Mouse (Mus musculus) effector memory CD4-positive, alpha-beta T cell, adult 5 months (primary cell): Measurements from ENCODE around the gene Tuba4a. TPM values are rescaled to one million over a fixed set of nuclear protein-coding genes. Genes with fewer than 3 reads are reported as not detected.

Experiments
- polyA plus RNA-seq: library from polyadenylated mRNA; unstranded; fragments of 100-300 nt; shearing (Covaris generic); gene quantifications from one replicate; pipeline ENCODE4 v1.2.1, GENCODE M21; 2017

Gene Tuba4a
- 309 TPM for polyA plus RNA-seq

DNA sequence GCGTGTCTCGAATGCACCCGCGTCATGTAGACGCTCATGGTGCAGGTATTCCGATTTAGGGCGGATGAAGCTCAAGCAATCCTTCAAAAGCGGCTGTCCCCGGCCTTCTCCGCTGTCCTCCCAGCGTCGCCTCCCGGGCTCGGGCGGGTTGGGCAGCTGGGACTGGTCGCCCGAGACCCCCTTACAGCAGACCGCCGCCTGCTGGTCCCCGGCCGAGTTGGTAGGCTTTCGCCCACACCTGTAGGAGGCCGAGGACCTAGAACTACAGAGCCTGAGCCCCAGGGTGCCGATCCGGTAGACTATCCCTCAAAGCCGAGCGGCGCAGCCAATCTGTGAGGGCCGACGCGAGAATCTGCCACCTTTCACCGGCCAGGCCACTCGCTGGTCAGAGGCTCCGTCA, at the start of gene Tuba4a:
Tuba4a (minus strand) TSS at position 335 of the 400 bp plus-strand sequence.

DNA sequence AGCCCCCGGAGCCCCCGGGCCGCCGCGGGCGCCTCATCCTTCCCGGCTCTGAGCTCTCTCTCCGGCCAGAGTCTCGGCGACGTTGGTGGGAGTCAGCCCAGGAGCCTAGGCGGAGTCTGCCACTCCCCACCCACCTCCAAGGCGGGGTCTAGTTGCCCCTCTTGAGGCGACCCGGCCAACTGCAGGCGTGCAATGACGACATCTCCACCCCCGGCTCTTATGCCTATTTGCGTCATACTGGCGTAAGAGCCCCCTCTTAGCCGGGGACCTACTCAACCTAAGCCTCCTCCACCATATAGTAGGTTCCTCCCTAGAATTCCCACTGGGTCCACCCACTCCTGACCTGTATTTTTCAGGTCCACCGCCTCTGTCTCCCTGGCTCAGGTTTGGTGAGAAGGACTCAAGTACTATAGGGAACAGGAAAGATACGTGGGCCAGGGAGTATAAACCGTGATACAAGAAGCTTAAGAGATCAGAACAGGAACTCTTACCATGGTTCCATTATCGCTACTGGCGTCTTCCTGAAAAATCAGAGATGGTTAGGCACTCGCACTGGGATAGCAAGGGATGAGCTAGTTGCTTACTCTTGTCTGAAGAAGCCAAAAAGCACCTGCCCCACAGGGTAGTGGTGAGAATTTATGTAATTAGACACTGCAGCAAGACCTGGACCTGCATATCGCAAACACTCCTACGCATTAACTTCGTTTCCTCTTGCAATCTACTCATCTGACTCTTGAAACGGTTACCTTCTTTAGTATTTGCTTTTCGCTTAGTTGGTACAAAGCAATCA, 44.6 kb upstream of the Tuba4a start, which contains the start of gene Ptprn:
Ptprn (minus strand) TSS at position 412 of the 790 bp plus-strand sequence.

DNA sequence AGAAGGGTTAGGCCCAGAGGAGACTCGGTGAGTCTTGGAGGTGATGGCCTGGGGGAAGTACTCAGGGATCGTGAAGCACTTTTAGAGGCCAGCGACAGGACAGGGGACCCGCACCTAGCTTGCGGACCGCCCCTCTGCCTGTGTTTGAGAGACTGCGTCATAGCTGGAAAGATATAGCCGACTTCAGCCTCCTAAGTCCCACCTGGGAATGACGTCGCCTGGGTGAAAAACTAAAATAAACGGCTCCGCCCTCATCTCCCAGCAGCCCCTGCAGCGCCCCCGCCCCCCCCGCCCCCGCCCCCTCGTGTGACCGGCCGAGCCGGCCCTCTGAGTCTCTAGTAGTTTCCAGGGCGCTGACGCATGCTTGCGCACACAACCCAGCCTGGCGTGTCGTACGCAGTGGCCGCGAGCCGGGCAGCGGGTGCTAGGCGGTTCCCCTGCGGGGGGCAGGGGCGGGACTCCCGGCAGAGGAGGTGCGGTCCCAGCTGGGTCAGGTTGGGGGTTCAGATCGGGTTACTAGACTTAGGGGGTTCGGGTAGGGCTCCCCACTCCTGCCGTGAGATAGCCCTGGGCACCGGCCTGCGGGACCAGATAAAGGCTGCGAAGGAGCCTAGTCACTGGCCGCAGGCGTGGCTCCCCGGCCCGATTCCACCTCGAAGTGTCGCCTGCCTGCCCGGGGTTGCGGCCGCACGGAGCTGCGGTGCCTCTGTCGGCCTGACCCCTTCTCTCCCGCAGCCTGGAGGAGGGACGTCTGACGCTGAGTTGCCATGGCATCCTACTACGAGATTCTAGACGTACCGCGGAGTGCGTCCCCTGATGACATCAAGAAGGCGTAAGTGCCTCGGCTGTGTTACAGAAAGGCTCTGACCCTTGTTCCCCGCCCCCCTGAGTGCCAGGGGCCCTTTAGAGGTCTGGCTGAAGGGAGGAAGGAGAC, 16.7 kb upstream of the Tuba4a start, which contains the start of gene Dnajb2:
Dnajb2 (plus strand) TSS at position 290 of the 934 bp plus-strand sequence.

DNA sequence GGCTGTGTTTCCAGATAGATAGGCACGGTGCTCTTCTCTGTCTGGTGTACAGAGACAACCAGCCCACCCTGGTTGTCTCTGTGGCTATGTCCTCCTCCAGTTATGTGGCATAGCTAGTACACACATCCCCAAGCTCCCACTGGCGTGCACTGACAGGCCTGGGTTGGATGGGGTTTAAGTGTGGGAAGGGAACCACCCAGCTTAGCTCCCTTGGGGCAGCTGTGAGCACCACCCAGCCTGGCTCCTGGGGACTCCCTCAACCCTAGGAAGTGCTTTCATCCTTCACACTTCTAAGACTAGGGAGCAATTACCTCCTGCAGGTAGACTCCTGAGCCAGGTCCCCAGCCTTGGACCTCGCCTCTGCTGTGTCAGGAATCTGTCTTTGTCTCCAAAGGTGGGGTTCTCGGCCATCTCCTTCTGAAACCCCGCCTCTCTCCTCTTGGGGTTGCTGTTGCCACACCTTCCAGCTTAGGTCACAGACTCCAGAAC, 12.0 kb upstream of the Tuba4a start, which contains the start of gene A630095N17Rik:
A630095N17Rik (minus strand) TSS at position 439 of the 489 bp plus-strand sequence.

DNA sequence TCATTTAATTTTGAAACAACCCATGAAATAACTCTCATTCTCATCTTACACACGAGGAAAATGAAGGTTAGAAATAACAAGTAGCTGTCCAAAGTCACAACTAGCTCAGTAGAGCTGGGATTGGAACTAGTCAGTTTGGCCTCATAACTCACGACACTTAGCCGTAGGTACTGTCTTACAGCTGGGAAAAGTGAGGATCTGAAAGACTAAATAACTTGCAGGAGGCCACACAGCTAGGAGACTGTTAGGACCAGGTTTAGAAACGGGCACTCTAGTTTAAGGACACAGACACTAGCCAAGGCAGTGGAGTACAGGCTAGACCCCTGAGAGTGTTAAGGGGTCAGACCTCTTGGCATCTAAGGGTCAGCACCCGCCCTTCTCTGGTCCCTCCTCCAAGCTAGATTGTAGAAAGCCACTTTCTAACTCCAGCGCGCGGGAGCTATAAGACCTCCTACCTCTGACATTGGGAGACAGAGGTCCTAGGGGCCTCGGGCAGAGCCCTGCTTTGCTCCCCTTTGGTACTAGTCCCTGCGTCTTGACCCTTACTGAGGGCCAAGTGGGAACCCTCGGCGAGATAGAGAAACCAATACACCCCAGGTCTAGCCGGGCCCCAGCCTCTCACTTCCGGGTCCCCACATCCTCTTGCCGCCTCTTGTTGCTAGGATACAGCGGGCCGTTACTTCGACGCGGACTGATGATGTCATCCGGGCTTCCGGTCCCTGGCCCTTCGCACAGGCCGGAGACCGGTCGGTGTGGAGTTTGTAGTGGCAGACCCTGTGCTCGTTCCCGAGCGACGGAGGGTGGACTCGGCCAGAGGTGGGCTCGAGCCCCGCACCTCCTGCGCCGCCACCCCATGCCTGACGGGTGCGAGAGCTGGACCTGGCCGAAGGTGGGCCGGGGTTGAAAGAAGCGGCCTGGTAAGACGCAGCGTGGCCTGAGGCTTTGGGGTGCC, 9.3 kb downstream of the Tuba4a start, which contains the start of the genes Glb1l and Stk16:
Glb1l (minus strand) TSS at position 678 of the 952 bp plus-strand sequence.
Stk16 (plus strand) TSS at position 703 of the 952 bp plus-strand sequence.

DNA sequence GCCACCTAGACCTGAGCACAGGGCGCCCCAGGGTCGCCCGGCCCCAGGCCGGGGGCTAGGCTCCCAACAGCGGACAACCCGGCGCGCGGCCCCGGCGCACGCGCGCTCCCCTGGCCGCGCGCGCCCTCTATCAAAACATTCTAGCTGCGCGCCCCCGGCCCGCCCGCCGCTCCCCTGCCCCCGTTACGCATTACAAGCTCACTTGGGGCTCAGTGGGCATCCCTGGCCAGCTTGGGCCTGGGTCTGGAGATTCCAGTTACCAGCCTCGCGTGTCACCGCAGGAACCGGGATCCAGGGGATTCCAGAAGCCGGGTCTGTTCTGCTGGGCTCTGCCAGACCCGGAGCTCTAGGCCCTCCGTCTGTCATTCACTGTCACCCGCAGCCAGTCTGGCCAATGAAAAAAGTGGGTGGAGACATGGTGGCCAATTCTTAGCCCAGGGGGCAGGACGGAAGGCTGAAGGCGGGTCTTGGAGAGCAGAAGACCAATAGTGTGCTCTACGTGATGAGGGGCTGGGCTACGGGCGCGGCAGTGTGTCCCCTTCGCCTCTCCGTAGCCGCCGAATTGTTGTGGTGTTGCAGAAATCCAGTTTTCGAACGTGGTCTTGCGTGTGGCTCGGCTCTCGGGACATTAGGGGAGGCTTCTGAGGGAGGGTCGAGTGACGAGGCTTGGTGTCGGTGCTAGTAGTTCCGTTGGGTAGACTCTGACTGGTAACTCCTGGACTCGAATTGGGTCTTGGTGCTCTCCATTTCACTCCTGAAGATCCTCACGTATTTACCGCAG, 27.9 kb downstream of the Tuba4a start, which contains the start of the genes Ankzf1 and Atg9a:
Ankzf1 (plus strand) TSS at position 530 of the 781 bp plus-strand sequence.
Atg9a (minus strand) TSS at position 575 of the 781 bp plus-strand sequence.

DNA sequence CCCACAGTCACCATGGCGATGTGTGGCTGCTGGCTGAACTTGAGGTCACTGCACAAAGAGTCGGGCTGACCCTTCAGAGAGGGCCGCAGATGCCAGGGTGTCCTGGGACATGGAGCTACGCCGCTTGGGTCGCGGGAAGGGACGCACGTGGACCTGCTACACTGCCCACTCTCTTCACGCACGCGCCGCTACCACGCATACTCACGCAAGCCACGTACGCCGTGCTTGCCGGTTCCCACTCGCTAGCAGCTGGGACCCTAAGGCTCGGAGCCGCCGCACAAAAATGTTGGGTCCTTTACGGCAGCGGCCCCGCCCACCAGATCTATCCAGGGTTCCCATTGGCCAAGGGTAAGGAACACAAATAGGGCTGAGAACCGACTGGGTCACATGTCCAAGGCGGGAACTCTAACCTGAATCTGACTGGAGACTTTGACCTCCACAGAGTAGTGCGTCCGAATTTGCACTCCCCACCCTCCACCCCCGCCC, 39.5 kb downstream of the Tuba4a start, which contains the start of gene Abcb6:
Abcb6 (minus strand) TSS at position 288 of the 486 bp plus-strand sequence.

DNA sequence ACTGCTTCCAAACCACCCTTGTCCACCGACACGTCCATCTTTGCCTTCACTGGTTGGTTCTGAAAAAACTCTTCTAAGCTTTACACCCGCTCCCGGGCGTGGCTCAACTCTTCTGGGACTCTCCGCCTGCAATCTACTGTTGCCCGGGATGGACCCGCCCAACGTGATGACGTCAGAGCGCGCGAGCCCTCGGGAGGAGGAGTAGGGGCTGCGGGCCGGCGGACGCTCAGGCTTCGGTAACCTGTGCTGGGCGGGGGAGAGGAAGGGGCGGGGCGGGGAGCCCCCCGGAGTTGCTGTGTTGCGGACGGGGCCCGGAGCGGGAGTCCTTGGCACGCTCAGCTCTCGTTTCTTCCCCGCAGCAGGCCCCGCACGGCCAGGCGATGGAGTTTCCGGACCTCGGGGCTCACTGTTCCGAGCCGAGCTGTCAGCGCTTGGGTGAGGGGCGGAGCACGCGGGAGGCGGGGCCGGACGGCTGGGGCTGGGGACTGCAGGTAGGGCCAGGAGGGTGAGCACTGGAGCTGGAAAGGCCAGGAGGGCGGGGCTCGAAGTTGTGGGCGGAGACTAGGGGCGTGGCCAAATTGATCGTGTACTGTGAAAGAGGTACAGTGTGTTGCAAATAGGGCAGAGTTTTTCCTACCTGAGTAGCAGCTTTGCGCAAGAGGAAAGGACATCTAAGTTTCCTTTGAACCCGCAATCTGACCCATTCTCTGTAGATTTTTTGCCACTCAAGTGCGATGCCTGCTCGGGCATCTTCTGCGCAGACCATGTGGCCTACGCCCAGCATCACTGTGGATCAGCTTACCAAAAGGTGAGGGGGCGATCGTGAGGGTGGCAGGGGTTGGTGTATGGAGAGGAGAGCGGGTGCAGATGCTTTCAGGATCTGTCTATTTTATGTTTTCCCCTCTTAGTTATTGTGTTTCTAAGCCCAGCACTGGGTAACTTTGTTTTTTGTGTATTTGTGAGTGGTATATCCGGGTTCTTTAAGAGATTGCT, 50.9 kb downstream of the Tuba4a start, which contains the start of gene Zfand2b:
Zfand2b (plus strand) TSS at position 175 of the 993 bp plus-strand sequence.

Other genes with a start within 250 kb of the Tuba4a start
- 8.2 TPM for gene Nhej1, start 94.7 kb downstream of the Tuba4a start, polyA plus RNA-seq
- 0.17 TPM for gene Slc23a3, start 86.0 kb downstream of the Tuba4a start, polyA plus RNA-seq
- gene Cnppd1, start 77.2 kb downstream of the Tuba4a start, polyA plus RNA-seq = 172 TPM
- gene Retreg2, start 77.1 kb downstream of the Tuba4a start, polyA plus RNA-seq = 87.0 TPM
- 65.9 TPM for gene Zfand2b, start 51.2 kb downstream of the Tuba4a start, polyA plus RNA-seq
- gene Abcb6, start 39.5 kb downstream of the Tuba4a start, polyA plus RNA-seq = 5.0 TPM
- 23.6 TPM for gene Ankzf1, start 27.7 kb downstream of the Tuba4a start, polyA plus RNA-seq
- gene Atg9a, start 27.7 kb downstream of the Tuba4a start, polyA plus RNA-seq = 19.8 TPM
- gene Glb1l, start 9.1 kb downstream of the Tuba4a start, polyA plus RNA-seq = 6.6 TPM
- 59.6 TPM for gene Stk16, start 9.0 kb downstream of the Tuba4a start, polyA plus RNA-seq
- not detected for gene A630095N17Rik, start 12.2 kb upstream of the Tuba4a start, polyA plus RNA-seq
- gene Dnajb2, start 16.5 kb upstream of the Tuba4a start, polyA plus RNA-seq = 151 TPM
- 0.17 TPM for gene Ptprn, start 44.6 kb upstream of the Tuba4a start, polyA plus RNA-seq
- gene Resp18, start 58.5 kb upstream of the Tuba4a start, polyA plus RNA-seq = not detected
- 48.6 TPM for gene Dnpep, start 98.1 kb upstream of the Tuba4a start, polyA plus RNA-seq
- not detected for gene Des, start 140.5 kb upstream of the Tuba4a start, polyA plus RNA-seq
- gene Speg, start 155.4 kb upstream of the Tuba4a start, polyA plus RNA-seq = 0.91 TPM
- gene Gmppa, start 216.1 kb upstream of the Tuba4a start, polyA plus RNA-seq = 72.5 TPM
- gene Asic4, start 230.6 kb upstream of the Tuba4a start, polyA plus RNA-seq = not detected